Mouse (Mus musculus): ENCODE results near the gene Dnmt3a.

DNA sequence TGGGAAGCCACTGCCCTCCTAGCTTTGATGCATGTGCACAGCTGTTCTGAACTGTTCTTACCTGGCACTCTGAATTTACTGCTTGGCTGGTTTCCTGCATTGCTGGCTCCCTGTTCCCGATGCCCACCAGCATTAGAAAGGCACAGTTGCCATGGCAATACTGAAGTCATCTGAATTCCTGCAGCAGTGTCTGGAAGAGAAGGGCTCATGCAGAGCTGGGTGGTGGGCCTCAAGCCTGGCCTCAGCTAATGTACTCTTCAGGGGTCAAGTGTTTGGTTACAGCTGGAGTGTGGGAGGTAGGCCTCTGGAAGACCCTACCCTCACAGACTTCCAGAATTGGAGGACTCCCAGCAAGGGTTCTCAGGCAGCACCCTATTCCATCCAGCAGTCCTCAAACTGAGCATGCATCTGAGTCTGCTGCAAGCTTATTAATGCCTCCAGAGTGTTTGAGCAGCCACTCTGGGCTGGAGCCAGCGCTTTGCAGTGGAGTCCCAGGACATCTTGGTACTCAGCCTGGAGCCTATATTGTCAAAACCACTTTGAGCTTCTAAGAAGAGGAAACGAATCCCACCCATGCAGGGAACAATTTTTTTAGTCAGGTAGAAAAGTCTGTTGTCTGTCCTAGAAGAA is 22.5 kb upstream of the Dnmt3a start:
- no peak for TF ChIP-seq POLR2A (IDR thresholded peaks at IDR 0.05; ENCODE audit: low read depth, low read length)
- no peak for TF ChIP-seq CTCF (conservative IDR thresholded peaks at IDR 0.05 in 1 of 2, IDR thresholded peaks at IDR 0.05 in 1 of 2; ENCODE audit: low read depth in 2 of 2, low read length in 2 of 2)
- no peak for TF ChIP-seq MAX (IDR thresholded peaks at IDR 0.05; ENCODE audit: low read length)
- no peak for TF ChIP-seq TCF12 (IDR thresholded peaks at IDR 0.05; ENCODE audit: low read depth, low read length)
- no peak for TF ChIP-seq EP300 (IDR thresholded peaks at IDR 0.05; ENCODE audit: low read length)
- TF ChIP-seq CHD2 (IDR thresholded peaks at IDR 0.05; ENCODE audit: low read length): no peak
- no peak for TF ChIP-seq SMC3 (IDR thresholded peaks at IDR 0.05; ENCODE audit: low read depth, low read length)
- TF ChIP-seq USF1 (IDR thresholded peaks at IDR 0.05; ENCODE audit: low read depth, low read length): no peak
- no peak for TF ChIP-seq ZNF384 (IDR thresholded peaks at IDR 0.05; ENCODE audit: low read depth, low read length)

All from CH12.LX (cell line).